Mouse (Mus musculus) liver, postnatal 0 days (tissue): ENCODE measurements at regions not wholly inside any gene's neighbourhood (a gene's known extent, or its start where the extent isn't known, plus 50 kb on each side); places are given as distances from the start of the nearest gene placed in this dataset.

Experiments used
- ATAC-seq: fragments of 200-750 bp; cut with Nextera tagmentation; 2 replicates; pipeline ENCODE4 v1.8.0; 2017; ENCODE audit warnings: mild to moderate bottlenecking, moderate library complexity
- DNase-seq: peaks from one replicate; pipeline ENCODE4 v3.0.0-alpha.2; 2016
- H3K27ac ChIP-seq: fragments of 300-500 bp; sonication (generic); 2 replicates; pipeline ENCODE4 v1.5.1; 2014; ENCODE audit warnings: antibody characterized with exemption, moderate library complexity, mild to moderate bottlenecking, low read depth
- H3K27me3 ChIP-seq: fragments of 300-500 bp; sonication (generic); 2 replicates; pipeline ENCODE4 v1.6.1; 2014; ENCODE audit warnings: low read length, control low read depth, mixed read lengths; ENCODE audit not compliant: insufficient read depth
- H3K36me3 ChIP-seq: fragments of 300-500 bp; sonication (generic); replicated peaks from 2 replicates; pipeline ENCODE4 v1.6.1; 2014; ENCODE audit warnings: mild to moderate bottlenecking, control low read depth, low read length, moderate library complexity, mixed read lengths; ENCODE audit not compliant: insufficient read depth
- H3K4me1 ChIP-seq: fragments of 300-500 bp; sonication (generic); 2 replicates; pipeline ENCODE4 v1.6.1; 2014; ENCODE audit warnings: antibody characterized with exemption, mild to moderate bottlenecking, control low read depth; ENCODE audit not compliant: insufficient read depth
- H3K4me2 ChIP-seq: fragments of 300-500 bp; sonication (generic); 2 replicates; pipeline ENCODE4 v1.6.1; 2014; ENCODE audit warnings: low read depth, mild to moderate bottlenecking, low read length, moderate library complexity, mixed read lengths
- H3K4me3 ChIP-seq: fragments of 300-500 bp; sonication (generic); 2 replicates; pipeline ENCODE4 v1.5.1; 2014; ENCODE audit warnings: low read depth, low read length
- H3K9ac ChIP-seq: fragments of 300-500 bp; sonication (generic); replicated peaks from 2 replicates; pipeline ENCODE4 v1.6.1; 2014; ENCODE audit warnings: mild to moderate bottlenecking, moderate library complexity
- H3K9me3 ChIP-seq: fragments of 300-500 bp; sonication (generic); 2 replicates; pipeline ENCODE4 v1.6.1; 2016; ENCODE audit warnings: mild to moderate bottlenecking, control low read depth, low read length, mixed read lengths
- CTCF ChIP-seq: sonication (generic); IDR thresholded peaks from 2 replicates; pipeline ENCODE4 v1.5.1; 2016; ENCODE audit warnings: antibody characterized with exemption, low read depth
- EP300 ChIP-seq: IDR thresholded peaks from 2 replicates; pipeline ENCODE4 v1.6.1; 2016; ENCODE audit warnings: antibody characterized with exemption, low read depth, mild to moderate bottlenecking
- WGBS: fragments of 180-500 bp; shearing (Covaris S2); extraction: QIAGEN DNeasy Blood & Tissue Kit; methylation state at CpG from one replicate; pipeline ENCODE4 v1.1.7; 2014; ENCODE audit not compliant: insufficient replicate concordance; 5-methylcytosine and 5-hydroxymethylcytosine counted together

DNA sequence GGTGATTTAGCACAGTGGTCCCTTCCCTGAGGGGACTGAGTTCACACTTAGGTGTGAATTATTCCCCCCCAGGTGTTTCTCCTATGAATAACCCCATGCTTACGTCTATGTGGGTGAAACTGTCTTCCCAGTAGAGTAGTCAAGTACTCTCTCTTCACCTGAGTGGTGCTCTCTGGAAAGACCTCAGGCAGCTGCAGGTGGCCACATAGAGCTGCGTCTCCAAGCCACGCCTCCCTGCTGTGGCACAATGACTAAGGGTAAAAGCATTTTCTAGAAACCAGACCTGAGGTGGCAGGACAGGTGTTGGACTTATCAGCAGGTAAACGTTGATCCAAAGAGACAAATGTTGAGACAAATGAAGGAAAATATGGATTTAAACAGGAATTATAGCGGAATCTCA lies 588.3 kb upstream of the Gm19410 start:
- WGBS: 70% methylated on average over 5 of the region's 5 CpGs
- no peak for DNase-seq

GRCm38 (mm10) chr8:35180075-35180474 lies 585.5 kb upstream of the Gm19410 start:
- ATAC-seq: no peak
- WGBS: 76% methylated on average over 3 of the region's 3 CpGs

More for the DNA sequence above, 588.3 kb upstream of the Gm19410 start:
- Histone ChIP-seq H3K4me3 (no peak overlapping the region), H3K36me3 (no peaks in the 10 kb centered on the region), H3K9me3 (no peaks in the 10 kb centered on the region), H3K27me3 (no peaks in the 10 kb centered on the region), H3K4me2 (no peak overlapping the region), H3K4me1 (no peaks in the 10 kb centered on the region), H3K27ac (no peak overlapping the region), H3K9ac (no peak overlapping the region)
- ATAC-seq: no peak
- TF ChIP-seq CTCF (no peak), EP300 (no peak)

DNA sequence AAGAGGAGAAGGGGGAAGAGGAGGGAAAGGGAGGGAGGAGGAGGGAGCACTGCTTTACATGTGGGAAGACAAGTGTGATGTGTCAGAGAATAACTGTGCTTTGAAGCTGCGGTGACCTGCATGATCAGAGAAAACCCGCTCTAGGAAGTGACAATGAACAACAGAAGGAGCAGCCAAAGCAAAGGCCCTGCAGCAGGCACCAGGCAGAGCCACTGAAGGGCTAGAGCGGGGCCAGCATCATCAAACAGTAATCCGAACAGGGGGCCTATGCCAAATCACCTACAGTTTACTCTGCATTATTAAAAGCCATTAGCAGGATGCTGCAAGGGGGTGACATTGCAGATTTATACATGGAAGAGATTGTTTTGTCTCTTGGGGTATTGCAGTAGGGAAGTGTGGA lies 583.4 kb upstream of the Gm19410 start:
- WGBS: 80% methylated on average over 4 of the region's 4 CpGs
- Histone ChIP-seq H3K27ac (no peak overlapping the region), H3K9ac (no peak overlapping the region), H3K36me3 (no peaks in the 10 kb centered on the region), H3K4me2 (no peak overlapping the region), H3K9me3 (no peaks in the 10 kb centered on the region), H3K27me3 (no peaks in the 10 kb centered on the region), H3K4me3 (no peak overlapping the region), H3K4me1 (no peaks in the 10 kb centered on the region)
- no peak for ATAC-seq
- no peak for DNase-seq
- no peak for TF ChIP-seq EP300
- TF ChIP-seq CTCF: no peak

More at GRCm38 (mm10) chr8:35180075-35180474, 585.5 kb upstream of the Gm19410 start:
- Histone ChIP-seq H3K4me2 (no peak overlapping the region), H3K27me3 (no peaks in the 10 kb centered on the region), H3K9me3 (no peaks in the 10 kb centered on the region), H3K4me1 (no peaks in the 10 kb centered on the region), H3K27ac (no peak overlapping the region), H3K4me3 (no peak overlapping the region), H3K9ac (no peak overlapping the region), H3K36me3 (no peaks in the 10 kb centered on the region)
- TF ChIP-seq CTCF (no peak), EP300 (no peak)
- no peak for DNase-seq

- Histone ChIP-seq H3K9ac (no peak overlapping the region), H3K27me3 (no peaks in the 10 kb centered on the region), H3K36me3 (no peaks in the 10 kb centered on the region), H3K9me3 (no peaks in the 10 kb centered on the region), H3K4me2 (no peak overlapping the region), H3K4me3 (no peak overlapping the region), H3K27ac (no peak overlapping the region), H3K4me1 (no peaks in the 10 kb centered on the region)
- WGBS: 87% methylated on average over 14 of the region's 14 CpGs
- no peak for TF ChIP-seq EP300
- no peak for TF ChIP-seq CTCF
- no peak for ATAC-seq
- no peak for DNase-seq
Measured at GRCm38 (mm10) chr8:35183423-35183822, 582.2 kb upstream of the Gm19410 start.

- Histone ChIP-seq H3K4me3 (no peak overlapping the region), H3K36me3 (no peaks in the 10 kb centered on the region), H3K9ac (no peak overlapping the region), H3K27me3 (no peaks in the 10 kb centered on the region), H3K9me3 (no peaks in the 10 kb centered on the region), H3K27ac (no peak overlapping the region), H3K4me2 (no peak overlapping the region), H3K4me1 (no peaks in the 10 kb centered on the region)
- WGBS: 44% methylated on average over 10 of the region's 10 CpGs
- ATAC-seq (no peak), DNase-seq (no peak)
- no peak for TF ChIP-seq EP300
- TF ChIP-seq CTCF: no peak
Measured at GRCm38 (mm10) chr8:35185165-35185564, 580.4 kb upstream of the Gm19410 start.

GRCm38 (mm10) chr8:35188531-35188930 lies 577.1 kb upstream of the Gm19410 start:
- no peaks in the 10 kb centered on the region for H3K27me3 ChIP-seq
- no peak overlapping the region for H3K4me3 ChIP-seq
- no peaks in the 10 kb centered on the region for H3K36me3 ChIP-seq
- no peaks in the 10 kb centered on the region for H3K4me1 ChIP-seq
- no peak for ATAC-seq
- DNase-seq: no peak
- H3K4me2 ChIP-seq: no peak overlapping the region
- TF ChIP-seq EP300 (no peak), CTCF (no peak)
- no peak overlapping the region for H3K9ac ChIP-seq
- H3K9me3 ChIP-seq: no peaks in the 10 kb centered on the region
- 79% methylated on average over 8 of the region's 8 CpGs for WGBS
- H3K27ac ChIP-seq: no peak overlapping the region

GRCm38 (mm10) chr8:35189695-35190094 lies 575.9 kb upstream of the Gm19410 start:
- Histone ChIP-seq H3K27ac (no peak overlapping the region), H3K9me3 (no peaks in the 10 kb centered on the region), H3K9ac (no peak overlapping the region), H3K4me1 (no peaks in the 10 kb centered on the region), H3K4me2 (no peak overlapping the region), H3K4me3 (no peak overlapping the region), H3K27me3 (no peaks in the 10 kb centered on the region), H3K36me3 (no peaks in the 10 kb centered on the region)
- 52% methylated on average over 16 of the region's 16 CpGs for WGBS
- ATAC-seq (no peak), DNase-seq (no peak)
- TF ChIP-seq CTCF (no peak), EP300 (no peak)
